Mouse (Mus musculus) CH12.LX (cell line): ENCODE results near the gene Fgd6. TPM values are rescaled to one million over a fixed set of nuclear protein-coding genes. Genes with fewer than 3 reads are reported as not detected.

Experiments
- DNase-seq: peaks from one replicate; pipeline ENCODE4 v3.0.0-alpha.2; 2013; ENCODE audit errors: extremely low read depth
- H3K27ac ChIP-seq: 2 replicates; pipeline ENCODE4 v1.5.1; 2012; ENCODE audit warnings: low read depth, mild to moderate bottlenecking, control low read depth, moderate library complexity; ENCODE audit not compliant: insufficient read depth
- H3K27me3 ChIP-seq: replicated peaks from 2 replicates; pipeline ENCODE3; 2012; ENCODE audit warnings: inconsistent platforms
- H3K36me3 ChIP-seq, 2 experiments: replicated peaks in 1 of 2; 2 replicates each; pipeline versions ENCODE3 to v1.6.1; 2012; ENCODE audit warnings: inconsistent platforms in 1 of 2, low read length in 1 of 2, mild to moderate bottlenecking in 1 of 2, mixed read lengths in 1 of 2, moderate library complexity in 1 of 2; ENCODE audit not compliant: control insufficient read depth in 1 of 2, insufficient read depth in 1 of 2
- H3K4me1 ChIP-seq, 2 experiments: 2 replicates each; pipeline ENCODE4 v1.6.1; 2012; ENCODE audit warnings: inconsistent platforms in 1 of 2, moderate library complexity in 1 of 2; ENCODE audit not compliant: insufficient read depth in 2 of 2, control insufficient read depth in 1 of 2
- H3K4me2 ChIP-seq: 2 replicates; pipeline ENCODE4 v1.6.1; 2012; ENCODE audit warnings: low read depth, mild to moderate bottlenecking, control low read depth; ENCODE audit not compliant: poor library complexity, insufficient read depth, severe bottlenecking
- H3K4me3 ChIP-seq, 3 experiments: fragments of 150-350 bp in 1 of 3; sonication (generic) in 1 of 3; replicated peaks in 1 of 3; 2 replicates each; pipeline versions ENCODE3 to v1.5.1; 2011 to 2012; ENCODE audit warnings: low read depth in 2 of 3, low read length in 2 of 3, mild to moderate bottlenecking in 2 of 3, moderate library complexity in 2 of 3, control low read depth in 1 of 3, improper control_type of control experiment in 1 of 3, inconsistent platforms in 1 of 3, mixed read lengths in 1 of 3; ENCODE audit not compliant: poor library complexity in 1 of 3
- H3K79me2 ChIP-seq: replicated peaks from 2 replicates; pipeline ENCODE4 v1.6.1; 2012; ENCODE audit warnings: mild to moderate bottlenecking, moderate library complexity; ENCODE audit not compliant: control insufficient read depth, poor library complexity, insufficient read depth, severe bottlenecking; ENCODE audit errors: extremely low read depth
- H3K9ac ChIP-seq: 2 replicates; pipeline ENCODE4 v1.6.1; 2012; ENCODE audit warnings: low read depth, mild to moderate bottlenecking, control low read depth, moderate library complexity; ENCODE audit not compliant: insufficient read depth
- H3K9me3 ChIP-seq: replicated peaks from 2 replicates; pipeline ENCODE3; 2012; ENCODE audit warnings: low read length, inconsistent platforms, mixed read lengths
- BHLHE40 ChIP-seq: IDR thresholded peaks from 2 replicates; pipeline ENCODE4 v1.6.1; 2011; ENCODE audit warnings: mild to moderate bottlenecking, low read depth, low read length, improper control_type of control experiment
- CHD1 ChIP-seq: IDR thresholded peaks from 2 replicates; pipeline ENCODE4 v1.6.1; 2012; ENCODE audit warnings: low read depth, low read length, improper control_type of control experiment, inconsistent platforms
- CHD2 ChIP-seq: IDR thresholded peaks from 2 replicates; pipeline ENCODE4 v1.6.1; 2011; ENCODE audit warnings: low read length, improper control_type of control experiment
- ELF1 ChIP-seq: IDR thresholded peaks from 2 replicates; pipeline ENCODE4 v1.6.1; 2014; ENCODE audit warnings: low read depth, mild to moderate bottlenecking, inconsistent platforms, low read length, improper control_type of control experiment
- EP300 ChIP-seq: IDR thresholded peaks from 2 replicates; pipeline ENCODE4 v1.6.1; 2011; ENCODE audit warnings: low read length, improper control_type of control experiment
- GABPA ChIP-seq: IDR thresholded peaks from 2 replicates; pipeline ENCODE4 v1.6.1; 2012; ENCODE audit warnings: low read depth, low read length, improper control_type of control experiment, inconsistent platforms; ENCODE audit not compliant: insufficient replicate concordance
- IRF4 ChIP-seq: IDR thresholded peaks from 2 replicates; pipeline ENCODE4 v1.6.1; 2014; ENCODE audit warnings: low read depth, mild to moderate bottlenecking, inconsistent platforms, low read length, improper control_type of control experiment
- JUN ChIP-seq: IDR thresholded peaks from 2 replicates; pipeline ENCODE4 v1.6.1; 2011; ENCODE audit warnings: low read depth, mild to moderate bottlenecking, low read length, improper control_type of control experiment, moderate library complexity; ENCODE audit not compliant: insufficient read depth
- KAT2A ChIP-seq: IDR thresholded peaks from 2 replicates; pipeline ENCODE4 v1.6.1; 2012; ENCODE audit warnings: low read length, improper control_type of control experiment, inconsistent platforms; ENCODE audit not compliant: insufficient replicate concordance
- MAFK ChIP-seq: IDR thresholded peaks from 2 replicates; pipeline ENCODE4 v1.6.1; 2011; ENCODE audit warnings: low read length, improper control_type of control experiment; ENCODE audit not compliant: insufficient replicate concordance
- MAX ChIP-seq: IDR thresholded peaks from 2 replicates; pipeline ENCODE4 v1.6.1; 2011; ENCODE audit warnings: low read length, improper control_type of control experiment
- MEF2A ChIP-seq: IDR thresholded peaks from 2 replicates; pipeline ENCODE4 v1.6.1; 2014; ENCODE audit warnings: low read depth, mild to moderate bottlenecking, inconsistent platforms, low read length, improper control_type of control experiment, borderline replicate concordance
- NELFE ChIP-seq: IDR thresholded peaks from 2 replicates; pipeline ENCODE4 v1.6.1; 2011; ENCODE audit warnings: low read depth, low read length, improper control_type of control experiment
- NRF1 ChIP-seq: IDR thresholded peaks from 2 replicates; pipeline ENCODE4 v1.6.1; 2014; ENCODE audit warnings: low read depth, mild to moderate bottlenecking, inconsistent platforms, low read length, improper control_type of control experiment, moderate library complexity
- PAX5 ChIP-seq: IDR thresholded peaks from 2 replicates; pipeline ENCODE4 v1.6.1; 2012; ENCODE audit warnings: low read length, inconsistent platforms, mixed read lengths
- POLR2AphosphoS2 ChIP-seq: IDR thresholded peaks from 2 replicates; pipeline ENCODE4 v1.6.1; 2011; ENCODE audit warnings: low read depth, low read length, improper control_type of control experiment
- RAD21 ChIP-seq: IDR thresholded peaks from 2 replicates; pipeline ENCODE4 v1.6.1; 2011; ENCODE audit warnings: low read depth, mild to moderate bottlenecking, low read length, improper control_type of control experiment, moderate library complexity
- TCF12 ChIP-seq: IDR thresholded peaks from 2 replicates; pipeline ENCODE4 v1.6.1; 2014; ENCODE audit warnings: low read depth, mild to moderate bottlenecking, inconsistent platforms, low read length, improper control_type of control experiment
- USF1 ChIP-seq: IDR thresholded peaks from 2 replicates; pipeline ENCODE4 v1.6.1; 2014; ENCODE audit warnings: low read depth, mild to moderate bottlenecking, inconsistent platforms, low read length, improper control_type of control experiment
- USF2 ChIP-seq: conservative IDR thresholded peaks from 2 replicates; pipeline ENCODE4 v1.6.1; 2011; ENCODE audit warnings: low read depth, low read length, improper control_type of control experiment
- ZKSCAN1 ChIP-seq: IDR thresholded peaks from 2 replicates; pipeline ENCODE4 v1.6.1; 2012; ENCODE audit warnings: low read depth, inconsistent platforms, low read length, improper control_type of control experiment, borderline replicate concordance
- ZMIZ1 ChIP-seq: IDR thresholded peaks from 2 replicates; pipeline ENCODE4 v1.6.1; 2012; ENCODE audit warnings: low read depth, mild to moderate bottlenecking, inconsistent platforms, low read length, improper control_type of control experiment
- ZNF384 ChIP-seq: IDR thresholded peaks from 2 replicates; pipeline ENCODE4 v1.6.1; 2012; ENCODE audit warnings: low read depth, low read length, improper control_type of control experiment, inconsistent platforms
- dilution Hi-C: fragments of 300-500 bp; cut with MboI; formaldehyde crosslinking; loops from 2 replicates; pipeline ENCODE4 v1.14.3; 2020; ENCODE audit warnings: low sequenced_read_pairs; ENCODE audit not compliant: extremely low pct_unique_long_range_greater_than_20kb, extremely low pct_ligation_motif_present
- in situ Hi-C: fragments of 300-500 bp; cut with MboI; formaldehyde crosslinking; loops from 3 replicates; pipeline ENCODE4 v1.14.3; 2019; ENCODE audit warnings: low sequenced_read_pairs, low pct_ligation_motif_present, low pct_unique_long_range_greater_than_20kb, mixed read lengths
- polyA plus RNA-seq: library from polyadenylated mRNA; unstranded; fragments of >175 nt; gene quantifications from 2 replicates; pipeline ENCODE4 v1.2.1, GENCODE M21; 2012; ENCODE audit warnings: low read depth; ENCODE audit not compliant: insufficient read length
- total RNA-seq, 2 experiments: library from RNA; depleted of rRNA; stranded (reverse); fragments of 300-350 nt in 1 of 2; fragments of >200 nt in 1 of 2; gene quantifications; 2 replicates each; pipeline ENCODE4 v1.2.3; 2012 to 2014

Gene Fgd6
- total and polyA plus RNA-seq, 3 experiments, result 3.3 to 7.2 (median 5.0) TPM

DNA sequence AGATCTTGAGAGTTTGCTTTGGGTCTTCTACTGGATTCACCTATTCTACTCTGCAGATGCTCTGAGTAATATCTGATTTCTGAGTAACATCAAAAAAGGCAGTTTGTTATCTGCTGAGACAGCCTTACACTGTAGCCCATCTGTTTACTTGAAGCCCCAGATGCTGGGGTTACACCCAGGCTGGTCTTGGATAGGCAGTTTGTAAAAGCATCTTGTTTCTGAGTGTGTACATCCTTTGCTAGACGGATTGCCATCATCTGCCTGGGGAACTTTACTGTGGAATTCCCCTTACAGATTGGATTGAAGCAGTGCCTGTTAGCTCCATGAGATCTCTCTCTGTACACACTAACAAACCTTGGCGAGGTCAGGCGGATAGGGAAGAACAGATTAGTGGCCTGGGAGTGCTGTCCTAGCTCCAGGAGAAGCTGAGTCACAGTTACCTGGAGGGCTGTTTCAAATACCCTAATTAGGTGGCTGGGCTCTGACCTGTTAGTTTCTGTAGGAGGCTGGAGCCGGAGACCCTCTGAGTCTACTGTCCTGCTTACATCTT, 37.2 kb downstream of the Fgd6 start:
- H3K27ac ChIP-seq, result no peak overlapping the region
- no peak for DNase-seq
- H3K4me2 ChIP-seq, result no peak overlapping the region
- TF ChIP-seq NRF1 (no peak), BHLHE40 (no peak), MAFK (no peak), JUN (no peak), POLR2AphosphoS2 (no peak), RAD21 (no peak), TCF12 (no peak), ELF1 (no peak), EP300 (no peak), ZMIZ1 (no peak), NELFE (no peak), IRF4 (no peak), CHD2 (no peak), MEF2A (no peak), ZKSCAN1 (no peak), GABPA (no peak), KAT2A (no peak), ZNF384 (no peak)
- dilution Hi-C loops, result no loop called here
- H3K9ac ChIP-seq, result no peak overlapping the region
- peaks cover 5% of the 10 kb centered on the region; the same call in 1 of the 2 replicates for H3K79me2 ChIP-seq
- peaks cover 17 to 47% of the 10 kb centered on the region in 2 experiments for H3K36me3 ChIP-seq
- no peaks in the 10 kb centered on the region for H3K9me3 ChIP-seq
- H3K27me3 ChIP-seq, result no peaks in the 10 kb centered on the region
- H3K4me3 ChIP-seq, result no peak overlapping the region
- in situ Hi-C loops, result no loop called here
- peaks cover 0 to 19% of the 10 kb centered on the region in 2 experiments; a peak in 3 of 4 replicates for H3K4me1 ChIP-seq

DNA sequence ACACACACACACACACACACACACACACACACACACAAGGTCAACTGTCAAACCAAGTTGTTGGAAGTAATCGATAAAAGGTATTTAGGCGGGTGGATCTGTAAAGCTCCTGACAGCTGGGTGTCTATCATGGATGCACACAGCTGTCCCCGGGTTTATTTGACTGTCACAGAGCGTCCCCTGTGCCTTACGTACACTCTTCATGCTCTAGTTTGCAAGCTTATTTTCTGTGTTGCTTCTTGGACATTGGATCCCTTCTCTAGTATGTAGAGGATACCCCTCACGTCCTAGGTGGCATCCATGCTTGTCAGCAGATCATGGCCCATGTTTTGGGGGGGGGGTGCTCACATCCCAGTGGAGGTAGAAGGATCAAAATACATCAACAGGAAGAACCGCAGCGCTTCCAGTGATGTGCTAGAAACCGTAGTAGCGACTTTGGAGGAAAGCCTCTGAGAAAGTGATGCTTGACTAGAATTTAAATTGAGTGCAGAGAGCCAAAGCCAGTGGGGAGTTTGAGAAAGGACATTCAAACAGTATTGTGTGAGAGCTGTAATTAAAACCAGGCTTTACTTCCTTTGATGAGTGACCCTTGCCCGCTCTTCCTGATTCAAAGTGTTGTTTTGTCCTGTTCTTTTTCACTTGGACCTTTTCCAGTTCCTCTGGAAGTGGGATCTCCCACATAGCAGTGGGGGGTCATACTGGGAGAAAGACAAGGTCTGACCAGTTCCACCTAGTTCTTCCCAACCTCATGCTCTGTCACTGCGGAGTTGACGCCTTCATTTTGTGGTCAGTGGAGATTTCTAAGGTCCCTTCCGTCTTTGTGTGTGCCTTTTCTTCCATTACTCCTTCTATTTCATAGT, 41.4 kb downstream of the Fgd6 start:
- Histone ChIP-seq H3K9ac (no peak overlapping the region), H3K36me3 (peaks cover 24 to 39% of the 10 kb centered on the region in 2 experiments), H3K27me3 (no peaks in the 10 kb centered on the region), H3K79me2 (no peaks in the 10 kb centered on the region; the same call in none of the 2 replicates), H3K9me3 (no peaks in the 10 kb centered on the region), H3K4me2 (no peak overlapping the region), H3K4me1 (peaks cover 3 to 38% of the 10 kb centered on the region in 2 experiments; a peak in 3 of 4 replicates), H3K27ac (no peak overlapping the region), H3K4me3 (no peak overlapping the region)
- no peak for TF ChIP-seq IRF4
- TF ChIP-seq PAX5, result no peak
- no peak for TF ChIP-seq CHD1
- TF ChIP-seq ZKSCAN1, result no peak
- no peak for TF ChIP-seq MAX
- no peak for TF ChIP-seq MEF2A
- no peak for TF ChIP-seq USF2
- no peak for TF ChIP-seq USF1
- TF ChIP-seq RAD21, result no peak
- no peak for DNase-seq
- dilution Hi-C loops, result no loop called here
- in situ Hi-C loops, result no loop called here
